8 mouse cellular contexts compared by ENCODE assay signal in genomic region chr3:94582944-94583343, GRCm38 (mm10). TPM values are rescaled to one million over a fixed set of nuclear protein-coding genes. Genes with fewer than 3 reads are reported as not detected.
DNase-seq lines count a peak whose midpoint lies in the region; ATAC-seq and TF ChIP-seq lines count a peak whose summit lies in the region.

No protein-coding gene starts in this region.

- no peaks in the 10 kb centered on the region for H3K9me3 ChIP-seq in erythroblast, embryonic 14.5 days (ENCODE audit: control insufficient read depth, low read length)
- no peaks in the 10 kb centered on the region for H3K9me3 ChIP-seq in lung, embryonic 14.5 days (ENCODE audit: low read depth, low read length)
- no peaks in the 10 kb centered on the region for H3K9me3 ChIP-seq in limb, embryonic 14.5 days (ENCODE audit: control insufficient read depth, low read length)
- no peaks in the 10 kb centered on the region for H3K9me3 ChIP-seq in stomach, embryonic 14.5 days (ENCODE audit: control insufficient read depth, low read depth, low read length)

- no peak overlapping the region for H3K9ac ChIP-seq in lung, embryonic 14.5 days
- no peak overlapping the region for H3K9ac ChIP-seq in limb, embryonic 14.5 days (ENCODE audit: low read depth, low read length, severe bottlenecking)
- no peak overlapping the region for H3K9ac ChIP-seq in stomach, embryonic 14.5 days (replicated peaks; ENCODE audit: low read depth, low read length)

- TF ChIP-seq CTCF in lung, embryonic 14.5 days (IDR thresholded peaks at IDR 0.05; ENCODE audit: low read depth) = no peak

- no peak for DNase-seq in lung, embryonic 14.5 days
- no peak for DNase-seq in lung, postnatal 4 days
- no peak for DNase-seq in limb, embryonic 14.5 days (ENCODE audit: low spot score)
- no peak for DNase-seq in kidney, adult 11 months
- DNase-seq in retina, embryonic 14.5 days (ENCODE audit: low spot score) = no peak

- H3K27ac ChIP-seq in lung, embryonic 14.5 days (ENCODE audit: low read depth) = no peak overlapping the region
- no peak overlapping the region for H3K27ac ChIP-seq in limb, embryonic 14.5 days (replicated peaks; ENCODE audit: low read depth, low read length)
- H3K27ac ChIP-seq in stomach, embryonic 14.5 days (ENCODE audit: low read length) = no peak overlapping the region

- peak overlapping the region; percentile 88 for H3K4me3 ChIP-seq in erythroblast, embryonic 14.5 days (replicated peaks)
- peak overlapping the region; percentile 80 for H3K4me3 ChIP-seq in lung, embryonic 14.5 days (ENCODE audit: low read depth, low read length)
- H3K4me3 ChIP-seq in limb, embryonic 14.5 days (replicated peaks; ENCODE audit: low read length) = peak overlapping the region; percentile 89
- H3K4me3 ChIP-seq in stomach, embryonic 14.5 days (ENCODE audit: low read depth, low read length) = peak overlapping the region; percentile 85; the same call in 1 of the 2 replicates

- 69% methylated on average over 7 of the region's 7 CpGs for WGBS in lung, embryonic 14.5 days
- WGBS in limb, embryonic 14.5 days = 72% methylated on average over 7 of the region's 7 CpGs
- WGBS in stomach, embryonic 14.5 days = 73% methylated on average over 7 of the region's 7 CpGs

- ATAC-seq in erythroblast, adult 5-6 weeks (replicated peaks; ENCODE audit: low FRiP score, poor library complexity, severe bottlenecking) = no peak
- ATAC-seq in lung, embryonic 14.5 days (ENCODE audit: insufficient read depth) = no peak
- no peak for ATAC-seq in limb, embryonic 14.5 days (ENCODE audit: low FRiP score, low read depth)
- no peak for ATAC-seq in stomach, embryonic 14.5 days (ENCODE audit: insufficient number of reproducible peaks, insufficient read depth, low FRiP score, low read depth)

- H3K4me2 ChIP-seq in lung, embryonic 14.5 days = peak overlapping the region; percentile 78; the same call in 1 of the 2 replicates
- H3K4me2 ChIP-seq in limb, embryonic 14.5 days (replicated peaks; ENCODE audit: low read depth, low read length, severe bottlenecking) = no peak overlapping the region
- no peak overlapping the region for H3K4me2 ChIP-seq in stomach, embryonic 14.5 days (replicated peaks; ENCODE audit: low read depth, low read length)

- no peak for TF ChIP-seq POLR2A in limb, embryonic 14.5 days (IDR thresholded peaks at IDR 0.05; ENCODE audit: borderline replicate concordance, extremely low read depth, insufficient read depth, insufficient read length)

- no peaks in the 10 kb centered on the region for H3K36me3 ChIP-seq in erythroblast, embryonic 14.5 days (ENCODE audit: control insufficient read depth)
- no peaks in the 10 kb centered on the region for H3K36me3 ChIP-seq in lung, embryonic 14.5 days (ENCODE audit: insufficient read depth)
- H3K36me3 ChIP-seq in limb, embryonic 14.5 days (ENCODE audit: control insufficient read depth, insufficient read depth, low read length) = no peaks in the 10 kb centered on the region
- H3K36me3 ChIP-seq in stomach, embryonic 14.5 days (ENCODE audit: control insufficient read depth, insufficient read depth, low read length) = no peaks in the 10 kb centered on the region

- peaks cover 19% of the 10 kb centered on the region for H3K4me1 ChIP-seq in erythroblast, embryonic 14.5 days (ENCODE audit: control insufficient read depth)
- H3K4me1 ChIP-seq in lung, embryonic 14.5 days (ENCODE audit: insufficient read depth) = peaks cover 3% of the 10 kb centered on the region; the same call in 1 of the 2 replicates
- H3K4me1 ChIP-seq in limb, embryonic 14.5 days (ENCODE audit: control insufficient read depth, insufficient read depth, low read length) = peaks cover 12% of the 10 kb centered on the region
- H3K4me1 ChIP-seq in stomach, embryonic 14.5 days (ENCODE audit: control insufficient read depth, insufficient read depth, low read length) = peaks cover 18% of the 10 kb centered on the region

- H3K27me3 ChIP-seq in erythroblast, embryonic 14.5 days (ENCODE audit: control insufficient read depth) = 0 out of 2 replicates have a peak, but pooled peaks cover 2% of the 10 kb centered on the region
- no peaks in the 10 kb centered on the region for H3K27me3 ChIP-seq in lung, embryonic 14.5 days (ENCODE audit: insufficient read depth, low read length)
- no peaks in the 10 kb centered on the region for H3K27me3 ChIP-seq in limb, embryonic 14.5 days (ENCODE audit: control insufficient read depth, insufficient read depth, low read length)
- no peaks in the 10 kb centered on the region for H3K27me3 ChIP-seq in stomach, embryonic 14.5 days (ENCODE audit: control insufficient read depth, insufficient read depth, low read length)

RNA-seq across cellular contexts. Expression of gene Snx27, which starts 0.4 kb away (rescaled TPM):
- 0.17 and 0.20 TPM in 2 replicates for polyA plus RNA-seq in erythroblast, embryonic 14.5 days (2012)
- total RNA-seq in erythroblast, adult 5-6 weeks (2015; ENCODE audit: low replicate concordance) = 6.7 and 9.8 TPM in 2 replicates
- 13.0 and 13.8 TPM in 2 replicates for total RNA-seq in erythroblast, adult 5-6 weeks (2017; ENCODE audit: low replicate concordance)
- 38.7 and 40.4 TPM in 2 replicates for polyA plus RNA-seq in lung, embryonic 14.5 days (2014; fragmentation: Nextera tagmentation; extraction: Ambion mirVana)
- polyA plus RNA-seq in limb, embryonic 14.5 days (2012; rRNA removed) = 22.5 and 24.3 TPM in 2 replicates
- polyA plus RNA-seq in limb, embryonic 14.5 days (2014; fragmentation: Nextera tagmentation; extraction: Ambion mirVana) = 37.2 and 43.0 TPM in 2 replicates
- 35.1 and 41.9 TPM in 2 replicates for polyA plus RNA-seq in stomach, embryonic 14.5 days (2014; fragmentation: Nextera tagmentation; extraction: Ambion mirVana)

RNA-seq across cellular contexts. Expression of gene Gm10972, which starts 60.0 kb away (rescaled TPM):
- not detected in 2 replicates for polyA plus RNA-seq in erythroblast, embryonic 14.5 days (2012)
- total RNA-seq in erythroblast, adult 5-6 weeks (2015; ENCODE audit: low replicate concordance) = not detected in 2 replicates
- not detected in 2 replicates for total RNA-seq in erythroblast, adult 5-6 weeks (2017; ENCODE audit: low replicate concordance)
- polyA plus RNA-seq in lung, embryonic 14.5 days (2014; fragmentation: Nextera tagmentation; extraction: Ambion mirVana) = not detected in 2 replicates
- polyA plus RNA-seq in limb, embryonic 14.5 days (2012; rRNA removed) = not detected in 2 replicates
- polyA plus RNA-seq in limb, embryonic 14.5 days (2014; fragmentation: Nextera tagmentation; extraction: Ambion mirVana) = not detected in 2 replicates
- not detected in 2 replicates for polyA plus RNA-seq in stomach, embryonic 14.5 days (2014; fragmentation: Nextera tagmentation; extraction: Ambion mirVana)

Comparison
In these comparisons a context has a peak if more than half of its experiments do, and no peak if none do; other contexts are left out.
1. RNA of gene Snx27, which starts 0.4 kb away (polyA plus RNA-seq): 38.7 to 40.4 TPM in lung, embryonic 14.5 days, 22.5 to 43.0 TPM in limb, embryonic 14.5 days and 35.1 to 41.9 TPM in stomach, embryonic 14.5 days; 0.17 to 0.20 TPM in erythroblast, embryonic 14.5 days; every median in the first group is over 10 times any median in the second.
2. Peak in every context shown above with its lines, with median percentiles within 50 percentile points of each other: H3K4me3 ChIP-seq.